In genomic region chr17:10840148-10840707, GRCm38 (mm10) we compare ENCODE assay signal across 8 mouse cellular contexts. TPM values are rescaled to one million over a fixed set of nuclear protein-coding genes. Genes with fewer than 3 reads are reported as not detected.
DNase-seq lines count a peak whose midpoint lies in the region; ATAC-seq and TF ChIP-seq lines count a peak whose summit lies in the region.

Pacrg (minus strand) TSS chr17:10840311.
Prkn (plus strand) TSS chr17:10840384.

- H3K4me3 ChIP-seq in embryonic facial prominence, embryonic 14.5 days (ENCODE audit: low read depth, low read length) = peak within 1 kb of the TSS; percentile 71
- H3K4me3 ChIP-seq in heart, adult 2 months = peak within 1 kb of the TSS; percentile 84
- H3K4me3 ChIP-seq in limb, embryonic 13.5 days = peak within 1 kb of the TSS; percentile 64
- H3K4me3 ChIP-seq in midbrain, embryonic 16.5 days (ENCODE audit: low read depth, low read length) = peak within 1 kb of the TSS; percentile 74

- WGBS in embryonic facial prominence, embryonic 14.5 days = 0% methylated on average over 12 of the region's 58 CpGs
- WGBS in heart, adult 2 months = under 1% methylated on average over 54 of the region's 58 CpGs
- under 1% methylated on average over 45 of the region's 58 CpGs for WGBS in limb, embryonic 13.5 days
- WGBS in midbrain, embryonic 16.5 days = 0% methylated on average over 44 of the region's 58 CpGs

- peak; percentile 99 for DNase-seq in 3T3-L1 (ENCODE audit: low read depth, low spot score)
- DNase-seq in adrenal gland, postnatal 4 days (ENCODE audit: low spot score in 2 of 2) = peak; percentile 94 to 97
- DNase-seq in embryonic facial prominence, embryonic 14.5 days (ENCODE audit: low spot score) = peak; percentile 99
- DNase-seq in heart, adult 2 months = peak; percentile 98
- DNase-seq in kidney, adult 8-10 months = peak; percentile 98 to 99
- peak; percentile 75 to 95 for DNase-seq in spleen, postnatal 10 days (ENCODE audit: low spot score in 2 of 2)

- ATAC-seq in embryonic facial prominence, embryonic 14.5 days (ENCODE audit: low read depth) = peak; percentile 97
- ATAC-seq in limb, embryonic 13.5 days (ENCODE audit: low FRiP score, low read depth) = peak; percentile 97
- peak; percentile 95 for ATAC-seq in midbrain, embryonic 16.5 days

- TF ChIP-seq EP300 in heart, adult 2 months (IDR thresholded peaks at IDR 0.05; ENCODE audit: insufficient read depth, low read depth, low read length) = peak; percentile 87

- no peak for TF ChIP-seq CTCF in heart, adult 2 months (IDR thresholded peaks at IDR 0.05)

- no peaks in the 10 kb centered on the region for H3K9me3 ChIP-seq in embryonic facial prominence, embryonic 14.5 days (ENCODE audit: control insufficient read depth, low read length)
- H3K9me3 ChIP-seq in limb, embryonic 13.5 days = no peaks in the 10 kb centered on the region
- no peaks in the 10 kb centered on the region for H3K9me3 ChIP-seq in midbrain, embryonic 16.5 days (replicated peaks; ENCODE audit: control insufficient read depth, low read length, poor library complexity, severe bottlenecking)

- TF ChIP-seq POLR2A in heart, adult 2 months (IDR thresholded peaks at IDR 0.05; ENCODE audit: insufficient read depth, low read depth, low read length) = peak; percentile 62

- peak within 1 kb of the TSS; percentile 76 for H3K4me2 ChIP-seq in embryonic facial prominence, embryonic 14.5 days (ENCODE audit: low read depth, low read length)
- H3K4me2 ChIP-seq in limb, embryonic 13.5 days (replicated peaks) = peak within 1 kb of the TSS; percentile 80
- peak within 1 kb of the TSS; percentile 74 for H3K4me2 ChIP-seq in midbrain, embryonic 16.5 days (ENCODE audit: low read length)

- no peaks in the 10 kb centered on the region for H3K79me2 ChIP-seq in heart, adult 2 months (replicated peaks; ENCODE audit: control insufficient read depth, insufficient read depth, low read length)

- H3K27me3 ChIP-seq in embryonic facial prominence, embryonic 14.5 days (replicated peaks; ENCODE audit: control insufficient read depth, insufficient read depth, low read length) = no peaks in the 10 kb centered on the region
- H3K27me3 ChIP-seq in heart, adult 2 months (ENCODE audit: control insufficient read depth, insufficient read depth, low read length) = no peaks in the 10 kb centered on the region
- no peaks in the 10 kb centered on the region for H3K27me3 ChIP-seq in limb, embryonic 13.5 days
- H3K27me3 ChIP-seq in midbrain, embryonic 16.5 days (ENCODE audit: control insufficient read depth, insufficient read depth, low read depth, low read length) = no peaks in the 10 kb centered on the region

- 0 out of 2 replicates have a peak, but pooled peaks cover 4% of the 10 kb centered on the region for H3K4me1 ChIP-seq in embryonic facial prominence, embryonic 14.5 days (ENCODE audit: control insufficient read depth, insufficient read depth, low read length)
- H3K4me1 ChIP-seq in heart, adult 2 months (ENCODE audit: control insufficient read depth, insufficient read depth, low read length) = no peaks in the 10 kb centered on the region
- H3K4me1 ChIP-seq in limb, embryonic 13.5 days = peaks cover 12% of the 10 kb centered on the region; the same call in 1 of the 2 replicates
- H3K4me1 ChIP-seq in midbrain, embryonic 16.5 days (ENCODE audit: control insufficient read depth, insufficient read depth, low read length) = peaks cover 5% of the 10 kb centered on the region; the same call in 1 of the 2 replicates

- peak within 1 kb of the TSS; percentile 36; the same call in 1 of the 2 replicates for H3K27ac ChIP-seq in embryonic facial prominence, embryonic 14.5 days (replicated peaks; ENCODE audit: low read depth, low read length)
- H3K27ac ChIP-seq in heart, adult 2 months = peak within 1 kb of the TSS; percentile 90
- peak within 1 kb of the TSS; percentile 63 for H3K27ac ChIP-seq in limb, embryonic 13.5 days
- H3K27ac ChIP-seq in midbrain, embryonic 16.5 days (ENCODE audit: low read length) = peak within 1 kb of the TSS; percentile 79

- H3K9ac ChIP-seq in embryonic facial prominence, embryonic 14.5 days (ENCODE audit: low read depth, low read length) = peak within 1 kb of the TSS; percentile 76
- peak within 1 kb of the TSS; percentile 85 for H3K9ac ChIP-seq in heart, adult 2 months (ENCODE audit: low read depth, low read length)
- peak within 1 kb of the TSS; percentile 78 for H3K9ac ChIP-seq in limb, embryonic 13.5 days
- peak within 1 kb of the TSS; percentile 85 for H3K9ac ChIP-seq in midbrain, embryonic 16.5 days (ENCODE audit: low read depth, low read length)

- H3K36me3 ChIP-seq in embryonic facial prominence, embryonic 14.5 days (ENCODE audit: control insufficient read depth, insufficient read depth, low read length) = no peaks in the 10 kb centered on the region
- H3K36me3 ChIP-seq in heart, adult 2 months (ENCODE audit: control insufficient read depth, insufficient read depth, low read length) = no peaks in the 10 kb centered on the region
- no peaks in the 10 kb centered on the region for H3K36me3 ChIP-seq in limb, embryonic 13.5 days
- H3K36me3 ChIP-seq in midbrain, embryonic 16.5 days (ENCODE audit: control insufficient read depth, insufficient read depth, low read length) = no peaks in the 10 kb centered on the region

- intact Hi-C loops in heart, adult 2 months (cut with DNase I) = loop anchor here (10.0 kb wide), 1 partner anchor 505 kb away; no protein-coding TSS in a partner anchor

RNA-seq across cellular contexts. Expression of gene Pacrg, which starts in this region (rescaled TPM):
- total RNA-seq in adrenal gland, postnatal 4 days (2021) = 1 to 10 TPM; 4.2 to 4.4 TPM
- polyA plus RNA-seq in embryonic facial prominence, embryonic 14.5 days (2014; fragmentation: Nextera tagmentation; extraction: Ambion mirVana) = 1.4 and 3.6 TPM in 2 replicates
- total RNA-seq in heart, adult 2 months (2021) = 1 to 10 TPM in 1 of 2 experiments, under 1 TPM in 1; 0.89 to 1.0 TPM
- 0.45 and 0.94 TPM in 2 replicates for polyA plus RNA-seq in heart, adult 2 months (2012; rRNA removed)
- 1.4 TPM in 2 replicates for polyA plus RNA-seq in limb, embryonic 13.5 days (2015; fragmentation: Nextera tagmentation; extraction: Ambion mirVana)
- polyA plus RNA-seq in midbrain, embryonic 16.5 days (2015; fragmentation: Nextera tagmentation; extraction: Ambion mirVana) = 17.4 and 22.5 TPM in 2 replicates

RNA-seq across cellular contexts. Expression of gene Prkn, which starts in this region (rescaled TPM):
- total RNA-seq in adrenal gland, postnatal 4 days (2021) = 10 to 100 TPM; 10.2 to 13.0 TPM
- polyA plus RNA-seq in embryonic facial prominence, embryonic 14.5 days (2014; fragmentation: Nextera tagmentation; extraction: Ambion mirVana) = 2.3 and 2.9 TPM in 2 replicates
- total RNA-seq in heart, adult 2 months (2021) = 10 to 100 TPM; 10.3 to 10.6 TPM
- polyA plus RNA-seq in heart, adult 2 months (2012; rRNA removed) = 4.5 and 6.6 TPM in 2 replicates
- 1.4 and 2.1 TPM in 2 replicates for polyA plus RNA-seq in limb, embryonic 13.5 days (2015; fragmentation: Nextera tagmentation; extraction: Ambion mirVana)
- polyA plus RNA-seq in midbrain, embryonic 16.5 days (2015; fragmentation: Nextera tagmentation; extraction: Ambion mirVana) = 5.1 and 6.6 TPM in 2 replicates

Comparison
In these comparisons a context has a peak if more than half of its experiments do, and no peak if none do; other contexts are left out.
1. Peak in every context shown above with its lines: DNase-seq, ATAC-seq, H3K4me3 ChIP-seq and H3K27ac ChIP-seq.
2. H3K27ac ChIP-seq: peak in every context shown above with its lines; median percentile 90 in heart, adult 2 months; 79 in midbrain, embryonic 16.5 days; 63 in limb, embryonic 13.5 days; 36 in embryonic facial prominence, embryonic 14.5 days.